Mouse (Mus musculus) heart, postnatal 0 days (tissue): ENCODE results near the gene Adora2a. TPM values are rescaled to one million over a fixed set of nuclear protein-coding genes. Genes with fewer than 3 reads are reported as not detected.
A peak's percentile ranks its signal among the peaks of the same experiment; 100 is the strongest.

Experiments
- ATAC-seq: fragments of 200-750 bp; cut with Nextera tagmentation; 2 replicates; pipeline ENCODE4 v1.8.0; 2017; ENCODE audit warnings: low read depth, moderate number of reproducible peaks, moderate library complexity; ENCODE audit not compliant: insufficient read depth
- DNase-seq: peaks from one replicate; pipeline ENCODE4 v3.0.0-alpha.2; 2016; ENCODE audit warnings: low spot score
- H3K27ac ChIP-seq: fragments of 300-500 bp; sonication (generic); 2 replicates; pipeline ENCODE4 v1.5.1; 2014; ENCODE audit warnings: low read depth, mild to moderate bottlenecking
- H3K27me3 ChIP-seq: fragments of 300-500 bp; sonication (generic); 2 replicates; pipeline ENCODE4 v1.6.1; 2014; ENCODE audit warnings: low read length, mixed read lengths; ENCODE audit not compliant: control insufficient read depth, insufficient read depth
- H3K36me3 ChIP-seq: fragments of 300-500 bp; sonication (generic); replicated peaks from 2 replicates; pipeline ENCODE4 v1.6.1; 2014; ENCODE audit warnings: low read length, mixed read lengths; ENCODE audit not compliant: control insufficient read depth, insufficient read depth
- H3K4me1 ChIP-seq: fragments of 300-500 bp; sonication (generic); 2 replicates; pipeline ENCODE4 v1.6.1; 2014; ENCODE audit warnings: antibody characterized with exemption; ENCODE audit not compliant: control insufficient read depth, insufficient read depth
- H3K4me2 ChIP-seq: fragments of 300-500 bp; sonication (generic); 2 replicates; pipeline ENCODE4 v1.6.1; 2014; ENCODE audit warnings: low read depth, mild to moderate bottlenecking, low read length, moderate library complexity
- H3K4me3 ChIP-seq: fragments of 300-500 bp; sonication (generic); 2 replicates; pipeline ENCODE4 v1.5.1; 2014; ENCODE audit warnings: low read depth, low read length
- H3K9ac ChIP-seq: fragments of 300-500 bp; sonication (generic); replicated peaks from 2 replicates; pipeline ENCODE4 v1.6.1; 2014; ENCODE audit warnings: low read depth, low read length, mixed read lengths
- H3K9me3 ChIP-seq: fragments of 300-500 bp; sonication (generic); replicated peaks from 2 replicates; pipeline ENCODE4 v1.6.1; 2016; ENCODE audit warnings: low read length; ENCODE audit not compliant: control insufficient read depth
- CTCF ChIP-seq: IDR thresholded peaks from 2 replicates; pipeline ENCODE4 v1.5.1; 2016; ENCODE audit warnings: antibody characterized with exemption, control low read depth, low read depth
- EP300 ChIP-seq: IDR thresholded peaks from 2 replicates; pipeline ENCODE4 v1.6.1; 2016; ENCODE audit warnings: antibody characterized with exemption, low read depth
- WGBS: fragments of 180-500 bp; shearing (Covaris S2); extraction: QIAGEN DNeasy Blood & Tissue Kit; methylation state at CpG from one replicate; pipeline ENCODE4 v1.1.7; 2014; 5-methylcytosine and 5-hydroxymethylcytosine counted together
- polyA plus RNA-seq: library from polyadenylated mRNA; unstranded; fragments of >200 nt; fragmentation: Nextera tagmentation; extraction: Ambion mirVana; gene quantifications from 2 replicates; pipeline ENCODE4 v1.2.1, GENCODE M21; 2015
- total RNA-seq: library from RNA; depleted of rRNA; stranded (reverse); fragments of >200 nt; gene quantifications from 2 replicates; pipeline ENCODE4 v1.2.3, GENCODE M21; 2014; ENCODE audit warnings: low replicate concordance

Gene Adora2a
- total and polyA plus RNA-seq, 2 experiments from 2014 or later: 3.6 to 51.3 TPM

- Histone ChIP-seq H3K36me3 (peaks cover 19% of the 10 kb centered on the region; the same call in 1 of the 2 replicates), H3K27ac (no peak overlapping the region)
These were observed 22.3 kb upstream of the Adora2a start for GRCm38 (mm10) chr10:75294362-75294761.

DNA sequence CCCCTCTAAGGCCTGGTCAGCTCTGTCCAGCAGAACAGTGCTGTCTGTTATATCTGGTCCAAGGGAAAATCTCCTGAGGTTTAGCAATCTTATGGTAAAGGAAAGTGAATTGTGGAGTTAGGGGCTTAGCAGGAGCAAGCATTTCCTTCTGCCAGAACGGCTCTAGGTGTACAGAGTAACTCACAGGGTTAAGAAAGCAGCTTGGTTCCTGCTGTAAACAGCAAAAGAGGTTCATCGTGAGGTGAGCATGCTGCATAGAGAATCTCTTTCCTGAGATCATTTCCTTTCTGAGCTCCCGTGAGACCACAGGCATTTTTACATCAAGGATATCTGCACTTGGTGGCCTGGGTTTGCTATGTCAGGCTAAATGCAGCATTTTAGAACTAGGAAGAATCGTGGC lies 21.8 kb upstream of the Adora2a start:
- 0 out of 2 replicates have a peak, but pooled peaks cover 6% of the 10 kb centered on the region for H3K4me1 ChIP-seq
- H3K9me3 ChIP-seq: no peaks in the 10 kb centered on the region
- ATAC-seq (peak; percentile 47; the same call in 1 of the 2 replicates), DNase-seq (peak; percentile 30)
- H3K27ac ChIP-seq: peak overlapping the region; percentile 38; the same call in 1 of the 2 replicates
- TF ChIP-seq CTCF (no peak), EP300 (no peak)
- H3K4me2 ChIP-seq: no peak overlapping the region
- no peaks in the 10 kb centered on the region for H3K27me3 ChIP-seq
- H3K9ac ChIP-seq: no peak overlapping the region
- WGBS: 57% methylated on average over 4 of the region's 4 CpGs
- peaks cover 18% of the 10 kb centered on the region; the same call in 1 of the 2 replicates for H3K36me3 ChIP-seq
- no peak overlapping the region for H3K4me3 ChIP-seq

More at GRCm38 (mm10) chr10:75294362-75294761, 22.3 kb upstream of the Adora2a start:
- H3K27me3 ChIP-seq: no peaks in the 10 kb centered on the region
- no peak for TF ChIP-seq EP300
- TF ChIP-seq CTCF: no peak
- 0 out of 2 replicates have a peak, but pooled peaks cover 6% of the 10 kb centered on the region for H3K4me1 ChIP-seq
- no peak for DNase-seq
- no peak overlapping the region for H3K4me3 ChIP-seq
- H3K4me2 ChIP-seq: no peak overlapping the region
- no peak for ATAC-seq
- no peaks in the 10 kb centered on the region for H3K9me3 ChIP-seq
- no peak overlapping the region for H3K9ac ChIP-seq
- 46% methylated on average over 4 of the region's 4 CpGs for WGBS

GRCm38 (mm10) chr10:75298608-75299007 lies 18.1 kb upstream of the Adora2a start:
- H3K9me3 ChIP-seq: no peaks in the 10 kb centered on the region
- no peak overlapping the region for H3K9ac ChIP-seq
- DNase-seq: no peak
- peaks cover 16% of the 10 kb centered on the region; the same call in 1 of the 2 replicates for H3K4me1 ChIP-seq
- no peaks in the 10 kb centered on the region for H3K27me3 ChIP-seq
- WGBS: 92% methylated on average over 5 of the region's 5 CpGs
- peaks cover 33% of the 10 kb centered on the region; the same call in 1 of the 2 replicates for H3K36me3 ChIP-seq
- H3K27ac ChIP-seq: no peak overlapping the region
- H3K4me3 ChIP-seq: no peak overlapping the region
- TF ChIP-seq CTCF: no peak
- TF ChIP-seq EP300: no peak
- no peak overlapping the region for H3K4me2 ChIP-seq
- no peak for ATAC-seq

- Histone ChIP-seq H3K9ac (no peak overlapping the region), H3K27me3 (no peaks in the 10 kb centered on the region), H3K27ac (no peak overlapping the region), H3K4me1 (peaks cover 22% of the 10 kb centered on the region), H3K4me2 (no peak overlapping the region), H3K36me3 (peaks cover 33% of the 10 kb centered on the region; the same call in 1 of the 2 replicates), H3K9me3 (no peaks in the 10 kb centered on the region), H3K4me3 (no peak overlapping the region)
- ATAC-seq: no peak
- no peak for TF ChIP-seq CTCF
- no peak for TF ChIP-seq EP300
- DNase-seq: no peak
- WGBS: 35% methylated on average over 5 of the region's 5 CpGs
These were observed 16.8 kb upstream of the Adora2a start for GRCm38 (mm10) chr10:75299785-75300418.

DNA sequence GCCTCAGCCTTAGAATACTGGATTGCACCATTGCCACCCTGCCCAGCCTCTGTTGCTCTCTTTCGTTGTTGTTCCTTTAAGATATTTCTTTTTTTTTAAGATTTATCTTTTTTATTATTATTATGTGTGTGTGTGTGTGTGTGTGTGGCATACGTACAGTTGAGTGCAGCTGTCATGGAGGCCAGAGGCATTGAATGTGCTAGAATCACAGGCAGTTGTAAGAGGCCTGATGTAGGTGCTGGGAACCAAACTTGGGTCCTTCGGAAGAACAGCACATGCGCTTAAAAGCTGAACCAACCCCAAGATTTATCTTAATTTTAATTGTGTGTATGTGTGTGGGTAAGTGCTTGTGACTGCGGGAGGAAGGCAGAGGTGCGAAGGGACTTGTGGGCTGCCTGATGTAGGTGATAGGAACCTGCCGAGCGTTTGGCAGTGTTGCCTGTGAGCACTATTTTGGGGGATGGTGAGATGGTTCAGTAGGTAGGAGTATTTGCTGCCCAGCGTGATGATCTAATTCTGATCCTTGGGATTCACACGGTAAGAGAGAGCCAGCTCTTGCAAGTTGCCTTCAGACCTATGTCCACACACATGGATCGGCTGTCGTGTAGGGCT lies 15.4 kb upstream of the Adora2a start:
- peaks cover 22% of the 10 kb centered on the region for H3K4me1 ChIP-seq
- ATAC-seq (no peak), DNase-seq (no peak)
- H3K4me2 ChIP-seq: no peak overlapping the region
- H3K36me3 ChIP-seq: peaks cover 36% of the 10 kb centered on the region; the same call in 1 of the 2 replicates
- H3K9ac ChIP-seq: no peak overlapping the region
- no peak overlapping the region for H3K4me3 ChIP-seq
- TF ChIP-seq CTCF (no peak), EP300 (no peak)
- WGBS: 87% methylated on average over 12 of the region's 12 CpGs
- H3K9me3 ChIP-seq: no peaks in the 10 kb centered on the region
- no peaks in the 10 kb centered on the region for H3K27me3 ChIP-seq
- H3K27ac ChIP-seq: no peak overlapping the region
